Mouse (Mus musculus) limb, embryonic 14.5 days (tissue): Measurements from ENCODE around the gene Gk2. TPM values are rescaled to one million over a fixed set of nuclear protein-coding genes. Genes with fewer than 3 reads are reported as not detected.

Source experiments
- ATAC-seq: fragments of 200-750 bp; cut with Nextera tagmentation; 2 replicates; pipeline ENCODE4 v1.8.0; 2017; ENCODE audit warnings: low read depth, moderate number of reproducible peaks, moderate TSS enrichment; ENCODE audit not compliant: low FRiP score
- DNase-seq: peaks from one replicate; pipeline ENCODE4 v3.0.0-alpha.2; 2015; ENCODE audit warnings: low spot score
- H3K27ac ChIP-seq: fragments of 300-500 bp; sonication (generic); replicated peaks from 2 replicates; pipeline ENCODE4 v1.5.1; 2014; ENCODE audit warnings: low read depth, mild to moderate bottlenecking, low read length, moderate library complexity, mixed read lengths
- H3K27me3 ChIP-seq: fragments of 300-500 bp; sonication (generic); 2 replicates; pipeline ENCODE4 v1.6.1; 2014; ENCODE audit warnings: low read length, mixed read lengths; ENCODE audit not compliant: control insufficient read depth, insufficient read depth
- H3K36me3 ChIP-seq: fragments of 300-500 bp; sonication (generic); 2 replicates; pipeline ENCODE4 v1.6.1; 2014; ENCODE audit warnings: mild to moderate bottlenecking, low read length, moderate library complexity, mixed read lengths; ENCODE audit not compliant: control insufficient read depth, insufficient read depth
- H3K4me1 ChIP-seq: fragments of 300-500 bp; sonication (generic); 2 replicates; pipeline ENCODE4 v1.6.1; 2014; ENCODE audit warnings: antibody characterized with exemption, low read length, mixed read lengths; ENCODE audit not compliant: control insufficient read depth, insufficient read depth
- H3K4me2 ChIP-seq: fragments of 300-500 bp; sonication (generic); replicated peaks from 2 replicates; pipeline ENCODE4 v1.6.1; 2014; ENCODE audit warnings: low read depth, mild to moderate bottlenecking, low read length, moderate library complexity; ENCODE audit not compliant: severe bottlenecking
- H3K4me3 ChIP-seq: fragments of 300-500 bp; sonication (generic); replicated peaks from 2 replicates; pipeline ENCODE4 v1.5.1; 2014; ENCODE audit warnings: low read length
- H3K9ac ChIP-seq: fragments of 300-500 bp; sonication (generic); 2 replicates; pipeline ENCODE4 v1.6.1; 2014; ENCODE audit warnings: mild to moderate bottlenecking, low read depth, low read length, moderate library complexity; ENCODE audit not compliant: severe bottlenecking
- H3K9me3 ChIP-seq: fragments of 300-500 bp; sonication (generic); 2 replicates; pipeline ENCODE4 v1.6.1; 2016; ENCODE audit warnings: low read length; ENCODE audit not compliant: control insufficient read depth
- POLR2A ChIP-seq: fragments of 200-500 bp; IDR thresholded peaks from 2 replicates; pipeline ENCODE4 v1.8.0; 2012; ENCODE audit warnings: inconsistent platforms, mild to moderate bottlenecking, moderate library complexity, borderline replicate concordance; ENCODE audit not compliant: insufficient read depth, insufficient read length; ENCODE audit errors: extremely low read depth
- WGBS: fragments of 180-500 bp; shearing (Covaris S2); extraction: QIAGEN DNeasy Blood & Tissue Kit; methylation state at CpG from one replicate; pipeline ENCODE4 v1.1.7; 2014; 5-methylcytosine and 5-hydroxymethylcytosine counted together
- polyA plus RNA-seq, 2 experiments: library from polyadenylated mRNA; depleted of rRNA in 1 of 2; stranded (reverse) in 1 of 2; unstranded in 1 of 2; fragments of >200 nt; fragmentation: Nextera tagmentation in 1 of 2; extraction: Ambion mirVana in 1 of 2; gene quantifications; 2 replicates each; pipeline versions ENCODE4 v1.2.1 to v1.2.3; 2012 to 2014

The Gk2 gene
- polyA plus RNA-seq, 2 experiments, result not detected

DNA sequence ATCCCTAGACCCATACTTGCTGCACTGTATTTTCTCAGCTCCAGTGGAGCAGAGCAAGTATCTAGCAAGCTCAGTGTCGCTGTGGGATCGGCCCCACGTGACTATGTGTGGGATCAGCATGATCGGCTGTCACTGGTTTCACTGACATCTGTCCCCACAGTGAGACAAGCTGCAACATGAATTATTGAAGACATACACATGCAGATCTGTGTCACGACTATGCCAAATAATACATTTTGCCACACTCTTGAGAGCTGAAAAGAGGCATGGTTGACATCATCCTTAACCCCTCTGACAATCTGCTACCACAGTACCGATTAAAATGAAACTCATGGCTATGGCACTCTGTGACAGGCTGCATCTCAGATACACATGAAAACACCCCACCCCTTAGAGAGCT lies 41.0 kb downstream of the Gk2 start:
- Histone ChIP-seq H3K4me2 (no peak overlapping the region), H3K27ac (no peak overlapping the region), H3K36me3 (no peaks in the 10 kb centered on the region), H3K9me3 (no peaks in the 10 kb centered on the region), H3K4me3 (no peak overlapping the region), H3K4me1 (no peaks in the 10 kb centered on the region), H3K9ac (no peak overlapping the region), H3K27me3 (no peaks in the 10 kb centered on the region)
- 81% methylated on average over 6 of the region's 6 CpGs for WGBS
- ATAC-seq (no peak), DNase-seq (no peak)
- no peak for TF ChIP-seq POLR2A

DNA sequence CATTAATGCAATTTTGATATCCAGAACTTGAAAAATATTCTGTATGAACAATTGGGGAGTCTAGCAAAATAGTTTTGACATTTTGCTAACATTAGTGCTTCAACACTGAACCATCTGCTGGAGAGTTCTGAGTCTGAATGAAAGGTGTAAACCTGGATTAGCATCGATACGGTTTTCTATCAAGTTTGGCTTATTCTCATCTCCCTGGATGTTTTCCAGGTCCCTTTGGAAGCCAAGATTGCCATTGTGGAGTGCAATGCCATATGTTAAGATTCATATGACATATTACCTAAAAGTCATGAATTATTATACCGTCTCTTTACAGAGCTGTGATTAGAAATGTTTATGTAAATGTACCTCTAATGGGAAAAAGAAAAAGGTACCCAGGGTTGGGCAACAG lies 43.1 kb downstream of the Gk2 start:
- H3K27ac ChIP-seq, result no peak overlapping the region
- ATAC-seq (no peak), DNase-seq (no peak)
- H3K4me3 ChIP-seq, result no peak overlapping the region
- H3K9me3 ChIP-seq, result no peaks in the 10 kb centered on the region
- no peaks in the 10 kb centered on the region for H3K4me1 ChIP-seq
- H3K36me3 ChIP-seq, result no peaks in the 10 kb centered on the region
- no peak for TF ChIP-seq POLR2A
- no peak overlapping the region for H3K9ac ChIP-seq
- H3K27me3 ChIP-seq, result no peaks in the 10 kb centered on the region
- H3K4me2 ChIP-seq, result no peak overlapping the region
- 92% methylated on average over 3 of the region's 3 CpGs for WGBS

DNA sequence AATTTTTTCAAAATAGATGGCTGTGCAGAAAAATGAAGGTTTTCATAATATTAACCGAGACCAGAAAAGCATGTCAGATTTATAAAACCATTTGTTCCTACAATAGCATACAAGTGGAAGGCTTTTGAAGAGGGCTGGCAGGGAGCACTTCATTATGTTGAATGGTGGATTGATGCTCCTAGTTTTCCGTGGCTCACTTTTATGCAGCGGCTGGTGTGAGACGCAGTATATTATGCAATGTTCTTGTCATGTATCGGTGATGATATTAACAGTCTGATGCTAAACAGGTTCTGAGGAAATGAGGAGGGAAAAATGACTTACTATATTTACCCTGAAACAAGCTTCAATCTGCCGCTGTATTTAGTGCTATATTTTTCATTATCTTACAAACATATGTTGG lies 46.6 kb downstream of the Gk2 start:
- TF ChIP-seq POLR2A, result no peak
- Histone ChIP-seq H3K4me2 (no peak overlapping the region), H3K9ac (no peak overlapping the region), H3K4me3 (no peak overlapping the region), H3K36me3 (no peaks in the 10 kb centered on the region), H3K9me3 (no peaks in the 10 kb centered on the region), H3K4me1 (no peaks in the 10 kb centered on the region), H3K27me3 (no peaks in the 10 kb centered on the region), H3K27ac (no peak overlapping the region)
- WGBS, result 82% methylated on average over 6 of the region's 6 CpGs
- no peak for DNase-seq
- ATAC-seq, result no peak

DNA sequence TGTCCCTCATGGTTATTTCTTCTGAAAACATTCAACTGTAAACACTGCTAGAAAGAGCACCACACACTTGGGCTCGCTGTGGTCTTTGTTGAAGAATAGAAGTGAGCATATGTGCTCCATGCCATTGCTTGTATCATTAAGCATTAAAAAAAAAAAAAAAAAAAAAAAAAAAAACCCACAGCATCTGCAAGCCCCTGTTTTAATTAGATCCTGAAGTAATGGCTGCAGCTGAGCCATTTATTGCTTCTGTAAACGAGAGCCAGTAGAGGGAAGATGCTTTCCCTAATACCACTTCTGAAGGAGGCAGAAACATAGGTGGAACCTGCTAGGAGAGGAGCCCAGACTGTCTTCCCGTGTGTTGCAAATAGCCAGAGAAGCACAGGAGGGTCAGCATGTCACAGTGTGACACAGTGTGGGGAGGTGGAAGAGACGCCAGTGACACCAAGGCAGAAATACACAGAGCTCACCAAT lies 47.6 kb downstream of the Gk2 start:
- no peak overlapping the region for H3K27ac ChIP-seq
- ATAC-seq (no peak), DNase-seq (no peak)
- no peaks in the 10 kb centered on the region for H3K9me3 ChIP-seq
- H3K27me3 ChIP-seq, result no peaks in the 10 kb centered on the region
- no peak overlapping the region for H3K9ac ChIP-seq
- no peak overlapping the region for H3K4me2 ChIP-seq
- 33% methylated on average over 4 of the region's 4 CpGs for WGBS
- no peaks in the 10 kb centered on the region for H3K4me1 ChIP-seq
- H3K4me3 ChIP-seq, result no peak overlapping the region
- no peak for TF ChIP-seq POLR2A
- no peaks in the 10 kb centered on the region for H3K36me3 ChIP-seq

Other genes with a start within 250 kb of the Gk2 start
- not detected in 2 replicates for gene Naa11, start 64.6 kb downstream of the Gk2 start, polyA plus RNA-seq (2012; rRNA removed)
- gene Naa11, start 64.6 kb downstream of the Gk2 start, polyA plus RNA-seq (2014; fragmentation: Nextera tagmentation; extraction: Ambion mirVana), result not detected in 2 replicates